Mouse (Mus musculus) heart, embryonic 15.5 days (tissue): Measurements from ENCODE around the gene Olfr248. TPM values are rescaled to one million over a fixed set of nuclear protein-coding genes. Genes with fewer than 3 reads are reported as not detected.

Experiments
- polyA plus RNA-seq: library from polyadenylated mRNA; unstranded; fragments of >200 nt; fragmentation: Nextera tagmentation; extraction: Ambion mirVana; gene quantifications from 2 replicates; pipeline ENCODE4 v1.2.1, GENCODE M21; 2015

Gene Olfr248
- polyA plus RNA-seq, 1 experiment from 2014 or later = not detected

Other genes starting within 250 kb of the Olfr248 start
- 0.18 TPM in 1 of 2 replicates, not detected in the other for gene Olfr420, start 235.4 kb upstream of the Olfr248 start, polyA plus RNA-seq
- gene Spta1, start 218.3 kb upstream of the Olfr248 start, polyA plus RNA-seq = 1.7 and 2.2 TPM in 2 replicates
- not detected in 2 replicates for gene Olfr419, start 139.0 kb upstream of the Olfr248 start, polyA plus RNA-seq
- not detected in 2 replicates for gene Mptx1, start 60.5 kb upstream of the Olfr248 start, polyA plus RNA-seq
- not detected in 2 replicates for gene Olfr417, start 25.9 kb upstream of the Olfr248 start, polyA plus RNA-seq
- not detected in 2 replicates for gene Olfr414, start 33.0 kb downstream of the Olfr248 start, polyA plus RNA-seq
- not detected in 2 replicates for gene Olfr220, start 51.0 kb downstream of the Olfr248 start, polyA plus RNA-seq
- gene Fmn2, start 110.8 kb downstream of the Olfr248 start, polyA plus RNA-seq = 0.34 TPM in 2 replicates